Mouse (Mus musculus): ENCODE measurements around the gene Rab11fip4.
A peak's percentile ranks its signal among the peaks of the same experiment; 100 is the strongest.

Gene Rab11fip4

DNA sequence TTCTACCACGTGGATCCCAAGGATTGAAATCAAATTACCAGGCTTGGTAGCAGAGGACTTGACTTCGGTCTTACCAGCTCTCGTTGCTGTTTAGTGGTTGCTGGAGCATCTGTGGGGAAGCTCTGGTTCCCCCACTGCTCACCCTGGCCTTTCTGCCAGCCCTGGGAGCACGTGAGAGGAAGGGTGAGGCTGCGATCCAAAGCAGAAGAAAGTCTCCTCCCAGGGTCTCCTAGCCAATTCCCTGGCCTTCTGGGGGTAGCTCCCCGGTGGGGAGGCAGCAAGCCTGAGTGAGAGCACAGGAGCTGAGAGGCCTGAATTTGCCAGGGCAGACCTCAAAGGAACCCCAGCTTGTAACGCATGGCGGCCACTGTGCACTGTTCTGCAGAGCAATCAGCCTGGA is 124.3 kb downstream of the Rab11fip4 start:
- no peak for DNase-seq

DNA sequence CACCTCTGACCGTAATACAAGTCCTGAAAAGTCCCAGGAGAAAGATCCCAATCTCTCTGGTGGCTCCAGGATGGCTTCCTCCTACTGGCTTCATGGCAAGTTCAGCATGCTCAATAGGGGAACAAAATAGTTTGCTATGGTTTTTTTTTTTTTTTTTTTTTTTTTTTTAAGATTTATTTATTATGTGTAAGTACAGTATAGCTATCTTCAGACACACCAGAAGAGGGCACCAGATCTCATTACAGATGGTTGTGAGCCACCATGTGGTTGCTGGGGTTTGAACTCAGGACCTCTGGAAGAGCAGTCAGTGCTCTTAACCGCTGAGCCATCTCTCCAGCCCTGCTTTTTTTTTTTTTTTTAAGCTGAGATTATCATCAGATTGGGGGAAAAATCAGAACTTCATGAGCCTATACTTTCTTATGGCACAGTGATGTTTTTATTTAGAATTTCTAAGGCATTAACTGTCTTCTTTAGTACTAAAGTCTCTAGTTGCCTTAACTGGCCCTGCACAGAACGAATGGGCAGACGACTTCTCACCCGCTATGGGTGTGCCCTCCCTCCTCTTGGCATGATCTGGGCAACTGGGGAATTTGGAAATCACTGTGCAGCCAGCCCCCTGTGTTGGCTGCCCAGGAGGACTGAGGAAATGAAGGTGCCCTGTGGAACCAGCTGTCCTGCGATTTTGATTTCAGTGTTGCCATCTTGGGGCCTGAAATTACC is 124.9 kb downstream of the Rab11fip4 start:
- no peak for DNase-seq

DNA sequence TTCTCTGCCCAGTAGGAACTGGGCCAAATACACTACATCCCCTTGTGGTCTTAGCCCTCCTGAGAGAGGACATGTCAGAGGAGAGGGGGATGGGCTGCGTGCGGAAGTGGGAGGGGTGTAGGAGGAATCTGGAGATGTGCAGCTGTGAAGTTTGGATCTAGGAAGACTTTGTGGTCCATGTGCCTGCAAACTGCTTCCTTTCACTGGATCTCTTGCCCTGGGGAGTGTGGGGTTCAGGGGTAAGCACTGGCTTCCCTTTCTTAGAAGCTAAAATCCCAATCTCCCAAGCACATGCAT is 125.4 kb downstream of the Rab11fip4 start:
- DNase-seq = no peak

DNA sequence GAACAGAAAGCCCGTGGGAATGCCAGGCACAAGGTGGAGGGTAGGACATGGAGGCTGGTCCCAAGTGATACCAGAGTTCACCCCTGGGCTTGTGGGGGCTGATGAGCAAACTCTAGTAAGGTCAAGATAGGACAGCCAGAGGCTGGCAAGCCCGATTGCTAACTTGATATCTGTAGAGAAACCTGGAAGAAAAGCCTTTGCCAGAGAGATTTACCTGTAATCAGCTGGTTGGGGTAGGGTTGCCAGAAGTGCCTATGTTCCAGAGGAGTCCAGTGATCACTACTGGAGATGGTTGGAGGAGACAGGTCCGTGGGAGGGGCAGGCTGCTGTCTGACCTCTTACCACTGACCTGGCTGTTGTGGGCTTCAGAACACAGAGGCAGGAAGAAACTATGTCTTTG is 126.3 kb downstream of the Rab11fip4 start:
- no peak for DNase-seq

DNA sequence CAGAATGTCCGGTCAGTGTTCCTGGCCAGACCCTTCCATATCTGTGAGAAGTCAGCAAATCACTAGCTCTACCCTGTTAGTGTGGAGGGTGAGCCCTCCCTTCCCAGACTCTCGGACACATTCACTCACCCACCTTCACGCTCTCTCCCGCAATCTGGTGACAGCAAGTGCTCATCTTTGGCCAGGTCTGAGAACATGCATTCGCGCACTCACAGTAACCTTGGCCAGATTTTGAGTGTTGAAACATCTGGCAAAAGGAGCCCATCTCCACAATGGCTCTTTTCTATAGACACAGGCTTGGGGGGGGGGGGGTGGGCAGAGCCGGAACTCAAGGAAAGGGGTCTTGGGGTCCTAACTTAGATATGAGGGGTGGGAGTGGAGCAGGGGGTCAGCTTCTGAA is 126.8 kb downstream of the Rab11fip4 start:
- no peak for DNase-seq

DNA sequence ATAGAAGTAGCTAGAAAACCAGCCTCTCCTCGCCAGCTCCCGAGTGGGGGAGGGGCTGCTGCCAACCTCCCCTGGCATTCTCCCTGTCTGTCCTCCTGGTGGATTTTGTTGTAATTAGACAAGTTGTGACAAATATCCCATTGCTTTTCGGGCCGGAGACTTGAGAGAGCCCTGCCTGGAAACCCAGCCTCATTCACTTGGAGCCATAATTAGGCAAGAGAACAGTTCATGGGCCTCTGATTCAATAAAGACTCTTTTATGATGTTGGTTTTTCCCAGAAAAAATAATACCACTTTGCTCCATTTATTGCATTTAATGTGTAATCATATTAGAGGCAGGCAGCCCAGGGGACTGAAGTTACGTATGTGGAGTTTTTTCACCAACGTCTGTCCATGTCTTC is 127.2 kb downstream of the Rab11fip4 start:
- no peak for DNase-seq

DNA sequence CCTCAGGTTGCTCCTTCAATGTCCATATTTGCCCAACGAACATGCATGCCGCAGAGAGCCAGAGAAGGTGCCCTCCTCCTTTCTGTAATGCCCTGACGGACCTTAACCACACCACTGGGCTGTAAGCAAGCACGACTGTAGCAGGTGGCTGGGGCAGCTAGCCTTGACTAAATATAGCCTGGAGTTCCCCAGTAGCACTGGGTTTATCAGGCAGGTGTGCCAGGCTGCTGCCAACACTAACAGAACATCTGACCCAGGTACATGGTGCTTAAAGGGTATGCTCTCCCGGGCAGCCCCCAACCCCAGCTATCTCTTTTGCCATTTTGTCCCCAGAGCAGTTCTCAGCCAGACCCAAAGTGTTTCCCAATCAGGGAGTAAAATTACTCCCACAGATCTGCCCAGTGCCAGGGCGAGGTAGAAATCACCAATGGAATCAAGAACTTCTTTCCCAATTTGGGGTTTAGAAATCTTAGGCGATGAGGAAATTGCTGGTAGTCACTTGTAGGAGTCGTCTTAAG is 127.9 kb downstream of the Rab11fip4 start:
- no peak for DNase-seq

DNA sequence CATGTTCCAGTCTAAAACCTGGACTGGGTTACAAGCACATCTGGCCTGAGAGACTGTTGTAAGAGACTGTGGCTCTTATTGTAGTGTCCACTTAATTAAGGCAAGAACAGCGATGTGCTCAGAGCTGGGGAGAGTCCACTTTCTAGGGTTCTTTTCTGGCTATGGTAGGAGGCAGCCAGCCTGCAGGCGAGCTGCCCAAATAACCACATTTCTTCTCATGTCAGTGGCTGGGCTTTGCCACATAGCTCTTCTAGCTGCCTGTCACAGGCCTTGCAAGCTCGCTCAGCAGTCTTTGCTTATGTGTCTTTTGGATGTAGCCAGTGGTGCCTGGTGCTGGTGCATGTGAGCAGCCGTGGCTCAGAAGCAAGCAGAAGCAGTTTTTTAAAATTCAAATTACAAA is 129.7 kb downstream of the Rab11fip4 start:
- no peak for DNase-seq

DNA sequence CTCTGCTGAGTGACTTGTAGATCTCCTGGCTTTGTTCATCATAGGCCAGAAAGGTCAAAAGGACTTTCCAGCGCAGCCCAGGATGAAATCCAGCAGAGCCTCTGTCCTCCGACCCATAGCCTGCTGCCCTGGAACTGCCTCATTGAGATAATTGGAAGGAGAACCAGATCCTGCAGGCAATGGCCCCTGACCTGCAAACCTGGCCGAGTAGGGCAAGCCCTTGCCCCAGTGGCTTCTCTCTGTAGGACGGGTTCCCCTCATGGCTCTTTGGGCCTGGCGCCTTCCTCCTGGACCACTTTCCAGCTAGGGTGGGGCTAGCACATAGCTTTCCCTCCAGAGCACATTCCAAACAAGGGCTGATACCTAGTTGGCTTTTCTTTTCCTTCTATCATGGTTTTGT is 131.8 kb downstream of the Rab11fip4 start:
- no peak for DNase-seq

DNA sequence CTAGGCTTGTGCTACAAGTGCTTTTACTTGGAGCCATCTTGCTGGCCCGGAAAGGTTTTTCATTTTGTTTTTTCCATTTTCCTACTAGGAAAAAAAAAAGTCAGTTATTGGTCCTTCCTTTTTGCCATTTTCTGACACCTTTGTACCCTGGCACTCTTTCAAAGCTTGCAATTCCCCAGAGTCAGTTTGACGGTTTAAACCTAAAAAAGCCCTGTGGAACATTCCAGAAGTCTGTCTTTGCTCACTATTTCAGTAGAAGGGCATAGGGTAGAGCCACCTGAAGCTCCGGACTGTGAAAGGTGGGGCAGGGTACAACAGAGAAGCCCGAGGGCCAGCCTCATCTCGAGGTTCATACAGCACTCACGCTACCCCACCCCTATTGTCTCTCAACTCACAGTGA is 134.0 kb downstream of the Rab11fip4 start:
- no peak for DNase-seq

DNA sequence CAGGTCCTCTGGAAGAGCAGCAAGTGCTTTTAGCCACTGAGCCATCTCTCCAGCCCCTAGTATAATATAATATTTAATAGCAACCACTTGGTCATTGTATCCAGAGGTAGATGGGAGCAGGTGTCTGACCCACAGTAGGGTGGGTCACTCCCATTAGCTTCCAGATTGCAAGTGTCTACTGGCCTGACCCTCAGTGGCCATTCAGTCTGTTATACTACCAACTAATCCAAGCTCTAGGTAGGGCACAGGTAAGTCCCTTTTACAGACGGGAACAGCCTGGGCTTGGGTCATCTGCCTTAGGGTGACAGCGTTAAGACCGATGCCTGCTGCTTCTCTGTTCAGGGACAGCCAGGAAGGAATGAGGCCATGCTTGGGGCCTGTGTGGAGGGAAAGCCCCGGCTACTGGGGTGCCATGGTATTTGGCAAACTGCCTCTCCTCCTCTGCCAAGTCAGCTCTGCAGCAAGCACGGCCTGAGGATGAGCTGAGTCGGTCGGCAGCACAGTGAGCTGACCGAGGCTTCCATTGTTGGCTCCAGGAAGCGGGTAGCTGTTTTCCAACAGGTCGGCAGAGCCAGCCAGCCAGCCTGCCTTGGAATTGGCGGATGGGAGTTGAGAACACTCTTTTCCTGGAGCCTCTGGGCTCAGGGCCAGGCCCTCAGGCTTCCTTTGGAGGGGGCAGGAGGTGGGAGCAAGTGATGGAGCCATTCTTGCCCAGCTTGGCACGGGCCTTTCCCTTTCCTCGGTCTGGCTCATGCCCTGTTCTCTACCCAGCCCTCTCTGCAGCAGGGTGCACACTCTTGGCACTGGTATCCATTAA is 138.4 kb downstream of the Rab11fip4 start:
- peak; percentile 92 for DNase-seq

DNA sequence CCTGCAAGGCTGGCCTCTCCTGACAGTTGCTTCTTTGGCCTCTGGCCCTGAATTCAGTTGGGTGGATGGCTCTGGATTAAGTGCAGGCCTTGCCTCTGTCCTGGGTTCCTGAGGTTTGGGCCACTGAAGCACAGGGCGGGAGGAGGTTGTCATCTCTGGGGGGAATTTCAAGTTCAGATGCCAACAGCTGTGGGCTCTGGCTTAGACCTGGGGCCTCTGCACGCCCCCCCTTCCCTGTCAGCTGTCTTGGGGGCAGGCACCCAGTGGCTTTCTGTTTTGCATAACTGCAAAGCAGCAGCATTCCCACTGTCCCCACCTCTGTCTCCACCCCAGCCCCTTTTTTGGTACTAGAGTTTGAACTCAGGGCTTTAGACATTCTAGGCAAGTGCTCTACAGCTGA is 139.4 kb downstream of the Rab11fip4 start:
- DNase-seq = no peak

DNA sequence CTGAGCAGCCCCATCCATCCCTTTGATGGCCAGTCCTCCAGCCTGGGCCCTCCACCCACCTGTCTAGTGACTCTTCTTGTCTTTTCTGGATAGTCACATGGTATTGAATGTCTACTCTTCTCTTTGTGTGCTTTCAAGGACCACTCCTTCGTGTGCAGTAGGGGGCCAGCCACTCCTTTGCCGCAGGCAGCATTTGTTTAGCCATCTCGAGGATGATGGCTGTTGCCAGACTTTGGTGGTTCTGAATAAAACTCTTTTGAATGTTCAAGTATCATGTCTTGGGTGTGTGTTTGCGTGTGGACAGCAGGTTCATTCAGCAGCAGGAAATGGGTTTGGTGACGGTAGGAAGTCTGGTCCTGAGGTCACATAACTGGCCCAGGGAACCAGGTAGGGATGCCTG is 140.5 kb downstream of the Rab11fip4 start:
- no peak for DNase-seq

DNA sequence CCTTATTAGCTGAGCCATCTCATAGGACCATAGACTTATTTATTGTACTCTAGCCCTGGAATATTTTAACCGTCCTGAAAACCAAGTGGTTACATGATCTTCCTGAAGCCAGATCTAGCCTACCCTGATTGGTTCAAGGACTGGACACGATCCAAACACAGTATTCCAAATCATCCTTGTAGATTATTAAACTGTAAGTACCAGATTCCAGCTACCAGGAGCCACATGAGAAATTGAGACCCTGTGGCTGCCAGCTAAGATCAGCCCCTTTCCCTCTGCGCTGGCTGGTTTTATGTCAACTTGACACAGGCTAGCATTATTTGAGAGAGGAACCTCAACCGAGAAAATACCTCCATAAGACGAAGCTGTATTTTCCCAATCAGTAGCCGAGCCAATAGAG is 142.0 kb downstream of the Rab11fip4 start:
- DNase-seq = no peak

DNA sequence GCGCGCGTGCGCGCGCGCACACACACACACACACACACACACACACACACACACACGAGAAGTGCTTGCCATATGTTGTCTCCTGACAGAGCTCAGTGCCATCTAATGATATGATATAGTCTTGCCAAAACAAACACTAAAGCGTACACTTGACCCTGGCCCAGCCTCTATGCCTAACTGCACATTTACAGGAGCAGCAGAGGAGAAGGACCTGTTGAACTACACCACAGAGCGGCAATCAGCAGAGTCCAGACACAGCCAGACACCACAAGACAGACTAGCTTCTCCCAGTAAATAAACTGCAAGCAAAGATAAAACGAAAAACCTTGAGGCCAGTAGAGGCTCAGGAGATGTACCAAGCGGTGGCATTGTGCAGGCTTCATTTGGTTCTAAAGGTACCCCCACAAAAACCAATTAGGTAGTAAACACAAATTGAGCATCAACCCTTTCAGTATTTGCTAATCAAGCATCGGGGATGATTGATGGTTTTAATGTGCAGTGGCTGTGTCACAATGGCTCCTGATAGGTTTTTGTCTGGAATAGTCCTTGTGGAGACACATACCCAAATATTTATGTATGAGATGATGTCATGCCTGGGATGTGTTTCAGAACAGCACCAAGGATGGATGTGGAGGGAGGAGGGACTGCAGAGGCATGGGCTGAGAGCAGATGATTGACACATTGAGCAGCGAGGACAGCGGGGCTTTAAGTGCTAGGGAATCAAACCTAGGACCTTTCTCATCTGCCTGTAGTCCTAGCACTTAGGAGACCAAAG is 145.4 kb downstream of the Rab11fip4 start:
- no peak for DNase-seq

DNA sequence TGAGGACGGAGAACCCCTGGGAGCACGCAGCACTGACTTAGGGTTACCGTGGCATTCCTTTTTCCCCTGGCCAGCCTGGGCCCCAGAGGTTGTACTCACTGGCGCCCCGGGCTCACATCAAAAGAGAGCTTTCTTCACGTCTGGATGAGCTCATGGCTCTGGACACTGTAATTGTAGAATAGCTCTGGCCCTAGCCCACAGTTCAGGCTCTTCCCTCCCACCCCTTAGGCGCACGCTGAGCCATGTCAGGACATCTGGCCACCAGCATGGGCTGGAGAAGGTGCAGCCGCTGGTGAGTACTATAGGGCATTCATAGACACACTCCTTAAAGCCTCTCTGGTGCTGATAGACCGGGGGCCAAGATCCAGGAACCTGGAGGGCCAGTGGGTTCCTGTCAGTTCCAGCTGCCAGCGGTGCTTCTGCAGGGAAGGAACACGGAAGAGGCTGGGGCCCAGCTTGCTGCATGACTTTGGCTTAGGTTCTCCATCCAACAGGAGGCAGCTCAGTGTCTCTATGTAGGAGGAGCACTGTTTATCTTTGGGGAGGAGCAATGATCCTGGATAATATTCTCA is 146.2 kb downstream of the Rab11fip4 start:
- DNase-seq = no peak

DNA sequence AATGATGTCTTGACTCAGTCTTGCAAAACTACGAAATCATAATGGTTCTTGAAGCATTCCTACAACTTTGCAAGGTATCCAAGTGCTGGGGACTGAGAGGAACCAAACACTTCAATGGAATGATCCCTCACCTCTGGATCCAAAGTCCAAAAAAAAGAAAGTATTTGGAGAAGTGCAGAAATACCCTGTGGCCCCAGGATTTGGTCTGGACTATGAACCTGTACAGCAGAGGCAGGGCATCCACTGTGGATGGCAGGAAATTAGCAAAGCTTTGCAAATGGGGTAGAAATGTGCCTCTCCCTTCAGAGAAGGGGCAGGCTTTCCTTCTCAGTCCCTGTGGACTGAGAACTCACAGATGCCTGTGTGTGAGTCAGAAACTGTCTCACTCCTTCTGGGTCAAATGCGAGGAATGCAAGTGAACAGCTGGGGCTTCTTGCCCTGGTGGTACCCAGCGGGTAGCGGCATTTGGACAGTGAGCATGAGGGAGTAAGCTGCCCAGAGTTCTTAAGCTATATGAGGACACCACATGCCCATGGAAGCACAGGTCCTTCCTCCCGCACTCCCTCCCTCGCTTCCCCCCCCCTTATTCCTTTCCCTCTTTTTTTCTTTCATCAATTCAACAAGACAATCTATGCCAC is 147.0 kb downstream of the Rab11fip4 start:
- DNase-seq = no peak

DNA sequence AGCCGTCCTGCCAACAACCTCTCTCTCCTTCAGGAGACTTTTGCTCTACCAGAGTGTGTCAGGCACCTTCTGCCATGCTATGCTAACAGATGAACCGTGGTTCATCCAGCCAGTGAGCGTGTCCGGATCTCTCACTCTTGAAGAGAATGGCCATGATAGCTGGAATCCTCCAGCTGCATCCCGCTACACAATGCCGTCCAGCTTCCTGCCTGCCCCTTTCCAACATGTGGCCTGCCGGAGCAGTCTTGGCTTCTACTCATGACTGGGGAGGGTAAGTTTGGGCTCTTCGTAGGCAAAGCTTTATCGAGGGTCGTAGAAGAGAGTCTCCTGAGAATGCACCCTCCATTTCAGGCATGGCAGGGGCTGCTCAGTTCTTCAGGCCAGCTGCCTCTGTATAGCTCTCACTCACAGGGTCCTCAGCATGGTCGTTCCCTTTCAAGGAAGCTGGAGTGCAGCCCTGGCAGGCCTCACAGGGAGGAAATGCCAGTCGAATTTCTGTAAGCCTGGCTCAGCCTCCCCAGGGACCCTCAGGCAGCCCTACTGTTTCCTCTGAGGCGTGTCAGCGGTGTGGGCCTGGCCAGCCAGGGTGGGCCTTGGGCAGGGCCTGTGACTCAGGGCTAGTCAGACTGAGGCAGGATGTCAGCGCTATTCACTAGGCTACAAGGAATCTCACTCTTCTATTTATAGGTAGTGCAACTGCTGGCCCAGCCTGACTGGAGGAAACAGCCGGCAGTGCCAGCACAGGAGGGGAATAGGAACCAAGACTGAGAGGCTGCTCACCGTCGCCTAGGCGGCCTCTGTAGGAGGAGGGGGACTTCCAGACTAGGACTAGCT is 147.9 kb downstream of the Rab11fip4 start:
- no peak for DNase-seq

DNA sequence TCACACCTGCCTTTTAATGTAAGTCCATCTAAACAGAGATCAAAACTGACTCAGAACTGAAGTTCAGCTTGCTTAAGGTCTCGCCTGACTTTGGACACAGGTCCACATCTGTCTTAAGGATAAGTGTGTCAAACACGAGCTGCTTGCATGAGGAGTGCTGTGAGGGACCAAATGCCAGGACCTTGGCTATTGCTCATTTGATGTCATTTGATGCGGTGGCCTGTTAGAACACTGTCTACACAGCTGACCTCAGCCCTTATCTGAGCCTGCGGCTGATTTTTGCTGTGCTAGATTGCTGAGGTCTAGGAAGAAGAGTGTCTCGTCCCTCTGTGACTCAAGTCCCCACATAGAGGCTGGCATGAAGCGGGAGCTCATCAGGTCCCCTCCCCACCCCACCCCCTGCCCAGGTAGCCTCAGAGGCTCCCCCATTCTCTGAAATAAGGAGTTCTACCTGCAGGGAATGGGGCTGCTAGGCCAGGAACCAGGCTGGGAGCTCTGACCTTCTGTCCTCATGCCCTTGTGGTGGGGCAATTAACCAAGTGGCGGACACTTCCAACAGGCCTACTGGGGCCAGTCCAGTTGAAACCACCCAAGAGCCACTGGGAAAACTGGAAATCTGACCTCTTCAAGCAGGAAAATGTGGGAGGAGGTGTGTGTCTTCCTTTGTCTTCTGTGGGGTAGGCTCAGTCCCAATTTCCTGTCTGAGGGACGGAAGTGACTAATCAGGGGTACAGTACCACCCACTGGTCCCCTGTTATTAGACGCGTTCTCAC is 149.9 kb downstream of the Rab11fip4 start:
- DNase-seq = no peak

DNA sequence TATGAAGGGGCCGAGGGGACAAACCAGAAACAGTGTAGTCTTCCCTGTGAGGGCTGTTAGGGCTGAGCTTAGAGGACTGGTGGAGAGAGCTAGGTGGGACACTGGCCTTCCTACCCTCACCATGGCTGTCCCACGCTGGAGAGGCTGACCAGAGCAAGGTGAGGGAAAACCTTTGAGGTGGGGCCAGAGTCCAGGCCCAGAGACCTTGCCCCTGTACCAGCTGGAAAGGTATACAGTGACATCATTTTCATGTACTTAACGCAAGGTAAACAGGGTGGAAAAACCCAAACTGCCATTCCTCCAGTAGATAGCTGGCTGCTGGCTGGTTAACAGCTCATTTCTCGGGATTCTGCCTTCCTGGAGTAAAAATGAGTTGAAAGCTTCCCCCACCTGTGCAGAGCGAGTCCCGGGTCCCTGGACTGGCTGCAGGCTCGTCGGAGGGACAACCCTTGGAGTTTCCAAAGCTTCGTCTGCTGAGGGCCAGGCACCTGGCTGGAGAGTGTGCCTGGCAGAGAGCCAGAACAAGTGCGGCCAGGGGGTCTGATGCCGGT is 155.6 kb downstream of the Rab11fip4 start:
- DNase-seq = no peak
